Mouse (Mus musculus) heart, postnatal 0 days (tissue): ENCODE data around the gene Mapkapk5. TPM values are rescaled to one million over a fixed set of nuclear protein-coding genes. Genes with fewer than 3 reads are reported as not detected.

ENCODE experiments used
- ATAC-seq: fragments of 200-750 bp; cut with Nextera tagmentation; 2 replicates; pipeline ENCODE4 v1.8.0; 2017; ENCODE audit warnings: low read depth, moderate number of reproducible peaks, moderate library complexity; ENCODE audit not compliant: insufficient read depth
- DNase-seq: peaks from one replicate; pipeline ENCODE4 v3.0.0-alpha.2; 2016; ENCODE audit warnings: low spot score
- H3K27ac ChIP-seq: fragments of 300-500 bp; sonication (generic); 2 replicates; pipeline ENCODE4 v1.5.1; 2014; ENCODE audit warnings: low read depth, mild to moderate bottlenecking
- H3K27me3 ChIP-seq: fragments of 300-500 bp; sonication (generic); 2 replicates; pipeline ENCODE4 v1.6.1; 2014; ENCODE audit warnings: low read length, mixed read lengths; ENCODE audit not compliant: control insufficient read depth, insufficient read depth
- H3K36me3 ChIP-seq: fragments of 300-500 bp; sonication (generic); replicated peaks from 2 replicates; pipeline ENCODE4 v1.6.1; 2014; ENCODE audit warnings: low read length, mixed read lengths; ENCODE audit not compliant: control insufficient read depth, insufficient read depth
- H3K4me1 ChIP-seq: fragments of 300-500 bp; sonication (generic); 2 replicates; pipeline ENCODE4 v1.6.1; 2014; ENCODE audit warnings: antibody characterized with exemption; ENCODE audit not compliant: control insufficient read depth, insufficient read depth
- H3K4me2 ChIP-seq: fragments of 300-500 bp; sonication (generic); 2 replicates; pipeline ENCODE4 v1.6.1; 2014; ENCODE audit warnings: low read depth, mild to moderate bottlenecking, low read length, moderate library complexity
- H3K4me3 ChIP-seq: fragments of 300-500 bp; sonication (generic); 2 replicates; pipeline ENCODE4 v1.5.1; 2014; ENCODE audit warnings: low read depth, low read length
- H3K9ac ChIP-seq: fragments of 300-500 bp; sonication (generic); replicated peaks from 2 replicates; pipeline ENCODE4 v1.6.1; 2014; ENCODE audit warnings: low read depth, low read length, mixed read lengths
- H3K9me3 ChIP-seq: fragments of 300-500 bp; sonication (generic); replicated peaks from 2 replicates; pipeline ENCODE4 v1.6.1; 2016; ENCODE audit warnings: low read length; ENCODE audit not compliant: control insufficient read depth
- CTCF ChIP-seq: IDR thresholded peaks from 2 replicates; pipeline ENCODE4 v1.5.1; 2016; ENCODE audit warnings: antibody characterized with exemption, control low read depth, low read depth
- EP300 ChIP-seq: IDR thresholded peaks from 2 replicates; pipeline ENCODE4 v1.6.1; 2016; ENCODE audit warnings: antibody characterized with exemption, low read depth
- WGBS: fragments of 180-500 bp; shearing (Covaris S2); extraction: QIAGEN DNeasy Blood & Tissue Kit; methylation state at CpG from one replicate; pipeline ENCODE4 v1.1.7; 2014; 5-methylcytosine and 5-hydroxymethylcytosine counted together
- polyA plus RNA-seq: library from polyadenylated mRNA; unstranded; fragments of >200 nt; fragmentation: Nextera tagmentation; extraction: Ambion mirVana; gene quantifications from 2 replicates; pipeline ENCODE4 v1.2.1, GENCODE M21; 2015
- total RNA-seq: library from RNA; depleted of rRNA; stranded (reverse); fragments of >200 nt; gene quantifications from 2 replicates; pipeline ENCODE4 v1.2.3, GENCODE M21; 2014; ENCODE audit warnings: low replicate concordance

Mapkapk5 gene
- total and polyA plus RNA-seq, 2 experiments from 2014 or later = 31.0 to 61.7 TPM

DNA sequence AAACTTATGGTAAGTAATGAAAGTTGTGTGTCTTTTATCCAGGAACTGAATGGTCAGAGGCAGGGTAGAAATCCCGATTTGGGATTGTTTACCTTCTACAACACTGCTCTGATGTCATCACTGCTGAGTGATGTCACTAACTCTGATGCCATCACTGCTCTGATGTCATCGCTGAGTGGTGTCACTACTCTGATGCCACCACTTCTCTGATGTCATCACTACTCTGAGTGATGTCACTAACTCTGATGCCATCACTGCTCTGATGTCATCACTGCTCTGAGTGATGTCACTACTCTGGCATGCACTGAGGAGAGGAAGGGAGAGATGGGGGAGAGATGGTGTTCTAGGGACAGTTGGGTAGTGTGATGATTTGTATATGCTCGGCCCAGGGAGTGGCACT lies 16.7 kb upstream of the Mapkapk5 start:
- no peaks in the 10 kb centered on the region for H3K9me3 ChIP-seq
- H3K36me3 ChIP-seq = no peaks in the 10 kb centered on the region; the same call in 1 of the 2 replicates
- H3K9ac ChIP-seq = no peak overlapping the region
- H3K27ac ChIP-seq = no peak overlapping the region
- WGBS = 74% methylated on average over 3 of the region's 3 CpGs
- TF ChIP-seq CTCF = no peak
- no peaks in the 10 kb centered on the region for H3K27me3 ChIP-seq
- no peak for ATAC-seq
- no peak overlapping the region for H3K4me3 ChIP-seq
- no peak for DNase-seq
- no peak overlapping the region for H3K4me2 ChIP-seq
- no peaks in the 10 kb centered on the region for H3K4me1 ChIP-seq

DNA sequence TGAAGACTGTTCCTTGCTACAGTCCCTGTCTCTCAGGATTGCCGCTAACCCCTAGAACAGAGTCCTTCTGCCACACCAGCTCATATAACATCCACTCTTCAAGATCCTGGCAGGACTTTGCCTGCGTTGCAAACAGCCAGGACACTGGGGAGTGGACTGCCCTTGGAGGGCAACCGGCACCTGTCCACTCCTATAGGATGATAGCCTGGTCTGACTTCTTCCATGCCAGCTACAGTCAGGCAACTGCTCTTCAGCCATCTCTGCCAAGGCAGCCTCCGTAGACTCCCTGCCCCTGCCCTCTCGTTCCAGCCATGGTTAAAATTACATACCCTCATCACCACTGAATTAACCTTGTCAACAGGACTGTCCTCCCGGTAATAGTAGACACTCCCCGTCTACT lies 3.5 kb upstream of the Mapkapk5 start:
- WGBS = 73% methylated on average over 7 of the region's 7 CpGs
- H3K9ac ChIP-seq = no peak overlapping the region
- H3K36me3 ChIP-seq = no peaks in the 10 kb centered on the region
- ATAC-seq = no peak
- H3K4me2 ChIP-seq = no peak overlapping the region
- peaks cover 10% of the 10 kb centered on the region for H3K4me1 ChIP-seq
- DNase-seq = no peak
- H3K4me3 ChIP-seq = no peak overlapping the region
- TF ChIP-seq EP300 = no peak
- no peak for TF ChIP-seq CTCF
- no peaks in the 10 kb centered on the region for H3K27me3 ChIP-seq
- no peaks in the 10 kb centered on the region for H3K9me3 ChIP-seq
- no peak overlapping the region for H3K27ac ChIP-seq

DNA sequence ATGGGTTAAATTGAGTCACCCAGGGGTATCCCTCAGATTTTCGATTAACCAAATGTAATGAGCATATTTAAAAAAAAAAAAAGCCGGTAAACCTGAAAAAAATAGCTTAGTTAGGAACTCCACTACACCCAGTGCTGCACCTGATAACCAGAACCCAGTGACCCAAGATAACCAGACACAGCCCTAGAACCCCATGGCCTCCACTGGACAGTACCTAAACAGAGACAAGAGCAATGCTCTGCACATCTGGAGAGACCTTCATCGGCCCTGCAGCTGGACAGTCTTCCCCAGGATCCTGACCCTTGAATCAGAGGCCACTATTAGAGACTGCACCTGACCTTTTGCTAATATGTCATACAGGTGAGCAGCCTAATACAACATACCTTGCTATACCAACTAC lies 1.4 kb upstream of the Mapkapk5 start:
- Histone ChIP-seq H3K27me3 (no peaks in the 10 kb centered on the region), H3K9ac (no peak overlapping the region), H3K9me3 (no peaks in the 10 kb centered on the region), H3K36me3 (no peaks in the 10 kb centered on the region), H3K27ac (no peak overlapping the region), H3K4me2 (no peak overlapping the region), H3K4me3 (no peak overlapping the region), H3K4me1 (peaks cover 14% of the 10 kb centered on the region)
- ATAC-seq (no peak), DNase-seq (no peak)
- 93% methylated on average over 3 of the region's 3 CpGs for WGBS
- TF ChIP-seq CTCF (no peak), EP300 (no peak)

DNA sequence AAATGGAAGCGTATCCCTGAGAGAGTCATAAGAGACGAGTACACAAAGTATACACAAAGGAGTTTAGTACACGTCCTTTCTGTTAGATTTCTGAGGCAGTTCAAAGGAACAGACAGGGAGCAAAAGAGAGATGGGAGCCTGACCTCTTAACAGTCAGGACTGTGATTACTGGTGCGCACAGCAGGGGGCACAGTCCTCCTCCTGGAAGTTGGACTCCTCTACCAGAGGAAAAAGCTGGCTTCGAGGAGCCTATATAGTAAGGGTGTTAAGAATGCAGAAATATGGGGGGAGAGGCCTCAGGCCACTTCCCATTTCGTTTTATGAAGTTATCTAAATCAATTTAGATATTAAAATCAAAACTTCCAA lies 808 bp upstream of the Mapkapk5 start:
- H3K36me3 ChIP-seq = no peaks in the 10 kb centered on the region
- WGBS = 30% methylated on average over 6 of the region's 6 CpGs
- no peaks in the 10 kb centered on the region for H3K9me3 ChIP-seq
- H3K4me1 ChIP-seq = peaks cover 14% of the 10 kb centered on the region
- peak overlapping the region; percentile 81 for H3K4me2 ChIP-seq
- ATAC-seq (peak; percentile 25; the same call in 1 of the 2 replicates), DNase-seq (peak; percentile 65)
- no peak for TF ChIP-seq EP300
- TF ChIP-seq CTCF = peak; percentile 60
- peak overlapping the region; percentile 99; the same call in 1 of the 2 replicates for H3K9ac ChIP-seq
- H3K27ac ChIP-seq = peak overlapping the region; percentile 97; the same call in 1 of the 2 replicates
- H3K27me3 ChIP-seq = no peaks in the 10 kb centered on the region
- H3K4me3 ChIP-seq = peak overlapping the region; percentile 82

DNA sequence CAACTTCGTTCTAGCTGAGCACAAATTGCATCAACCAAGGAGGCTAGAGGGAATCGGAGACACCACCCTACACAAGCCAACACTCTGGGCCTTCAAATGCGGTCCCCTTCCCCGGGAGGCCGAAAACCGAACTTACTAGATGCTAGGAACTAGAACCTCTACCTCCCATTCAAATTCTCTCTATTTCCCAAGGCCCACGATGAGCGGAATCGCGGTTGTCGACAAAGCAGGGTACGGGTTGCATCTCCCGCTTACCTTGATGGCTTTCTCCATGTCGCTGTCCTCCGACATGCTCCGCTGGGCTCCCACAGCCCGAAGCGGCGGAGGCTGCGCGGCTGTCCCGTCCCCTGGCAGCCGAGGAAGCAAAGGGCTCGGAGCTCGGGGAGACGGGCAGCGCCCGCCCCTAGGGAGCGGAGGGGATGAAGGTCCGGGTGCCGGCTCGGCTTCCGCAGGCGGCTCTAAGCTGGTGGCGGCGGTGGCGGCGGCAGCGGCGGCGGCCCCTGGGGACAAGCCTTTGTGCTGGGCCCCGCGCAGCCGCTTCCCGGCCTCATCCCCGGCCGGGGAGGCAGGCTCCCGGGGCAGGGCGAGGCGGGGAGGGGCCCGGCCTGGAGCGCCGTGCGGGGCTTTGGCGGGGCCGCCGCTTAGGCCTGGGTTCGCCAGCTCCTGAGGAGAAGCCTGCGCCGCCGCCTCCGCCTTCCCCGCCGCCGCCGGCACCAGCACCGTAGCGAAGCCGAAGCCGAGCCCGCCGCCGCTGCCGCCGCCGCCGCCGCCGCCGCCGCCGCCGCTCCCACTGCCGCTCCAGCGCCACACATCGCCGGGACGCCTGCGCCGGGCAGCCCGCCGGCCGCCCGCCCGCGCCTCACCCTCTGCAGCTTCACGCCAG lies 554 bp downstream of the Mapkapk5 start, which contains the start of the genes Adam1a and Gm42878:
Gene Adam1a, minus strand, starts transcription at position 573 of the 883 bp plus-strand sequence.
Gene Gm42878, minus strand, starts transcription at position 573 of the 883 bp plus-strand sequence.
- Histone ChIP-seq H3K4me1 (peaks cover 14% of the 10 kb centered on the region), H3K9ac (peak within 1 kb of the TSS; percentile 99), H3K36me3 (no peaks in the 10 kb centered on the region), H3K27ac (peak within 1 kb of the TSS; percentile 97), H3K9me3 (no peaks in the 10 kb centered on the region), H3K4me2 (peak within 1 kb of the TSS; percentile 81), H3K4me3 (peak within 1 kb of the TSS; percentile 82), H3K27me3 (no peaks in the 10 kb centered on the region)
- ATAC-seq (peak; percentile 72), DNase-seq (no peak)
- TF ChIP-seq CTCF (no peak), EP300 (no peak)
- under 1% methylated on average over 66 of the region's 97 CpGs for WGBS
